In genomic region chr15:10410881-10411280, GRCm38 (mm10) we compare ENCODE assay signal across 31 mouse cellular contexts. TPM values are rescaled to one million over a fixed set of nuclear protein-coding genes. Genes with fewer than 3 reads are reported as not detected.
"Had no signal": no experiment of that assay in that cellular context is flagged by ENCODE, and none has a peak within 500 bp of the region (broad histone marks: within the 10 kb centered on the region; RNA-seq: fewer than 3 reads in every experiment).

No protein-coding gene starts in this region.

- H3K4me2 ChIP-seq: intestine, embryonic 15.5 days; limb, embryonic 13.5 days; liver, embryonic 12.5 days; liver, embryonic 15.5 days; lung, embryonic 15.5 days; midbrain, embryonic 11.5 days; stomach, embryonic 15.5 days had no signal

- H3K9ac ChIP-seq: intestine, embryonic 15.5 days; limb, embryonic 13.5 days; liver, embryonic 12.5 days; liver, embryonic 15.5 days; lung, embryonic 15.5 days; stomach, embryonic 15.5 days had no signal

- H3K4me1 ChIP-seq: intestine, embryonic 15.5 days; limb, embryonic 10.5 days; limb, embryonic 13.5 days; liver, embryonic 12.5 days; liver, embryonic 15.5 days; lung, embryonic 15.5 days; stomach, embryonic 15.5 days had no signal

- H3K9me3 ChIP-seq: intestine, embryonic 15.5 days; limb, embryonic 10.5 days; limb, embryonic 13.5 days; liver, embryonic 12.5 days; liver, embryonic 15.5 days; lung, embryonic 15.5 days; stomach, embryonic 15.5 days had no signal

- H3K4me3 ChIP-seq: intestine, embryonic 15.5 days; layer of hippocampus, adult 2 months; limb, embryonic 10.5 days; limb, embryonic 13.5 days; liver, embryonic 12.5 days; liver, embryonic 15.5 days; lung, embryonic 15.5 days; stomach, embryonic 15.5 days had no signal

- H3K27me3 ChIP-seq: intestine, embryonic 15.5 days; limb, embryonic 13.5 days; liver, embryonic 12.5 days; liver, embryonic 15.5 days; lung, embryonic 15.5 days; stomach, embryonic 15.5 days had no signal

- H3K27ac ChIP-seq: intestine, embryonic 15.5 days; kidney, postnatal 0 days; layer of hippocampus, adult 2 months; limb, embryonic 10.5 days; limb, embryonic 13.5 days; liver, embryonic 12.5 days; liver, embryonic 15.5 days; lung, embryonic 15.5 days; stomach, embryonic 15.5 days had no signal

- H3K36me3 ChIP-seq: intestine, embryonic 15.5 days; limb, embryonic 10.5 days; limb, embryonic 13.5 days; liver, embryonic 12.5 days; liver, embryonic 15.5 days; lung, embryonic 15.5 days; stomach, embryonic 15.5 days had no signal

- DNase-seq: kidney, adult 11 months; kidney, adult 8-10 months; kidney, postnatal 25 days; liver; lung, adult 18-20 months; lung, postnatal 10 days; lung, postnatal 4 days; midbrain, embryonic 14.5 days; right cerebral cortex, postnatal 14 days; spleen, adult 18-20 months; thymus, adult 18-20 months; thymus, postnatal 36 days had no signal

- ATAC-seq: intestine, embryonic 15.5 days; liver, embryonic 12.5 days had no signal

RNA-seq across cellular contexts. Expression of gene Agxt2, which starts 52.5 kb away (rescaled TPM):
- total RNA-seq: layer of hippocampus, adult 2 months; layer of hippocampus, postnatal 14 days; left cerebral cortex, adult 8-10 months; megakaryocyte progenitor cell, adult 5-6 weeks; megakaryocyte-erythroid progenitor cell, adult 5-6 weeks; midbrain, postnatal 0 days had no signal
- polyA plus RNA-seq: limb, embryonic 10.5 days; limb, embryonic 13.5 days; lung, embryonic 15.5 days; midbrain, embryonic 11.5 days; midbrain, embryonic 14.5 days; midbrain, postnatal 0 days; neural tube, embryonic 11.5 days; neural tube, embryonic 14.5 days; testis, adult 2 months; urinary bladder, adult 2 months had no signal
